Mouse (Mus musculus) heart, postnatal 0 days (tissue): ENCODE measurements around the gene Sirt5.

Experiments used
- CTCF ChIP-seq: IDR thresholded peaks from 2 replicates; pipeline ENCODE4 v1.5.1; 2016; ENCODE audit warnings: antibody characterized with exemption, control low read depth, low read depth
- EP300 ChIP-seq: IDR thresholded peaks from 2 replicates; pipeline ENCODE4 v1.6.1; 2016; ENCODE audit warnings: antibody characterized with exemption, low read depth

DNA sequence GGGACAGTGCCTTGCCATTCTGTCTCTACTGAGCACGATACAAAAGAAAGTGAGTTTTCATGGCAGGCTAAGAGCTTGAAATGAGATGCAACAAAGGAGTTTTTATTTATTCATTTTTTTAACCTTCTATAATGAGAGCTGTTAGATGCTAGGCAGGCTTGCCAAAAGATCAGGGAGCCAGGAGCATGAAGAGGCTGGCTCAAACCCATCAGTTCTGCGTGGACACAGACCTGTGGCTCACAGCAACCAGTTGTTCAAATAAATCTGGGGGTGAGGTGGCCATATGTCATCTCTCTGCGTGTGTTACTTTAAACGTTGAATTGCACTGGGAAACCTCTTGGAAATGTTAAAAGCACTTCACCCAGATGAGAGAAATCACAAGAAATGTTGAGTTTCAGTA lies 11.9 kb upstream of the Sirt5 start:
- TF ChIP-seq CTCF, result no peak
- TF ChIP-seq EP300, result no peak
